Mouse (Mus musculus) brain, embryonic 14.5 days (tissue): ENCODE measurements around the gene Myl12a. TPM values are rescaled to one million over a fixed set of nuclear protein-coding genes. Genes with fewer than 3 reads are reported as not detected.
"Not testable (repeated sequence)": the region's sequence is repeated elsewhere in the genome, so short reads cannot be mapped to it uniquely, and the experiment has no call there.

ENCODE experiments used
- DNase-seq: peaks from one replicate; pipeline ENCODE4 v3.0.0-alpha.2; 2011; ENCODE audit warnings: low read depth
- CTCF ChIP-seq: fragments of 200-500 bp; IDR thresholded peaks from 2 replicates; pipeline ENCODE4 v1.5.1; 2012; ENCODE audit warnings: inconsistent platforms, mild to moderate bottlenecking, moderate library complexity, borderline replicate concordance; ENCODE audit not compliant: insufficient read depth, insufficient read length; ENCODE audit errors: extremely low read depth
- POLR2A ChIP-seq: fragments of 200-500 bp; IDR thresholded peaks from 2 replicates; pipeline ENCODE4 v1.6.1; 2012; ENCODE audit warnings: mild to moderate bottlenecking, inconsistent platforms, borderline replicate concordance; ENCODE audit not compliant: poor library complexity, insufficient read depth, insufficient read length, severe bottlenecking; ENCODE audit errors: extremely low read depth
- polyA plus RNA-seq: library from polyadenylated mRNA; depleted of rRNA; stranded (reverse); fragments of >200 nt; gene quantifications from 2 replicates; pipeline ENCODE4 v1.2.3, GENCODE M21; 2012

The Myl12a gene
- polyA plus RNA-seq, 1 experiment, result 83.0 TPM

DNA sequence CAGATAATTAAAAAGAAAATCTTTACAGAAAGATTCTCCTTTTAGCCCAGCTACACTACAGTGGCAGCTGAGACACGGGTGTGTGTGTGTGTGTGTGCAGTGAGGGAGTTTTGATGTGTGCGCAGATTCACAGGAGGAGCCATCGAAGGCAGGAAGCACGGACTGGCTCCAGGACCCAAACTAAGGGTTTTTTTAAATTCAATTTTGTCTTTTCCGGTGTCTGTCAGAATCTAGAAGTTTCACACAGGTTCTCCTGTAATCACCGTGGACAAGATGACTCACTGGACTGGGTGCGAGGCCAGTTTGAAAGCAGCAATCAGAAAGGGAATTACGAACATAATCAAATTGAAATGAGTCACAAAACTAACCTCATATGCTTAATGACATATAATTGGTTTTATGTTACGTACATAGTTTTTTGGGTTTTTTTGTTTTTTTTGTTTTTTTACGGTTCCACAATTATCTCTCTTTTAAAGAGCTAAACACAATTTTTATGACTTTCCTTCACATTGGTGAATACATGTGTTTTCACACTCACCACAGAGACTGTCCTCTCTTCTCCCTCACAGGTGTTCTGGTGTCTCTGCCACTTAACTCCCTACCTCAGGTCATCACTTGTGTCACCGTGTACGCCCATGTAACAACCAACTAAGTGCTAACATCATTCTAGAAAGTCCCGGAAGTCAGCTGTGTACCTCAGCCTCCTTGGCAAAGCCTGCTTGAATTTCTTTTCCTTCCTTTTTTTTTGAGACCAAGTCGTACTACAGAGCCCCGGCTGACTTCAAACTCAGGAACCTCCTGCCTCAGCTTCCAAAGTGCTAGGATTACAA, 15.6 kb downstream of the Myl12a start:
- no peak for DNase-seq
- TF ChIP-seq POLR2A, result no peak
- no peak for TF ChIP-seq CTCF

DNA sequence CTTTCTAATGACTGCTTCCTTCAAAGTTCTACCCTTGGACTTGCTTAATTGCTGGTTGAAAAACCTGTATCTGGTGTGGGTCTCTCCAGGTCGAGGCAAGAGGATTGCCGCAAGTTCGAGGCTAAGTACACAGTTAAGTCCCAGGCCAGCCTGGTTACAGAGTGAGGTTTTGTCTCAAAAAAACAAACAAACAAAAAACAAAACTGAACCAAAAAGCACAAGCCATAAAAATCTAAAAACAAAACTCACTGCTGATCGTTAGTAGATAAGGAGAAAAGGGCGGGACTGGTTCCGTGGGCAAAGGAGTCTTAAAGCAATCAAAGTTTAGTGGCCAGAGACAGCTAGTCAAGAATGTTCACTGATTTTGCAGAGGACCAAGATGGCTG, 16.3 kb downstream of the Myl12a start:
- no peak for TF ChIP-seq POLR2A
- TF ChIP-seq CTCF, result no peak
- DNase-seq, result no peak

DNA sequence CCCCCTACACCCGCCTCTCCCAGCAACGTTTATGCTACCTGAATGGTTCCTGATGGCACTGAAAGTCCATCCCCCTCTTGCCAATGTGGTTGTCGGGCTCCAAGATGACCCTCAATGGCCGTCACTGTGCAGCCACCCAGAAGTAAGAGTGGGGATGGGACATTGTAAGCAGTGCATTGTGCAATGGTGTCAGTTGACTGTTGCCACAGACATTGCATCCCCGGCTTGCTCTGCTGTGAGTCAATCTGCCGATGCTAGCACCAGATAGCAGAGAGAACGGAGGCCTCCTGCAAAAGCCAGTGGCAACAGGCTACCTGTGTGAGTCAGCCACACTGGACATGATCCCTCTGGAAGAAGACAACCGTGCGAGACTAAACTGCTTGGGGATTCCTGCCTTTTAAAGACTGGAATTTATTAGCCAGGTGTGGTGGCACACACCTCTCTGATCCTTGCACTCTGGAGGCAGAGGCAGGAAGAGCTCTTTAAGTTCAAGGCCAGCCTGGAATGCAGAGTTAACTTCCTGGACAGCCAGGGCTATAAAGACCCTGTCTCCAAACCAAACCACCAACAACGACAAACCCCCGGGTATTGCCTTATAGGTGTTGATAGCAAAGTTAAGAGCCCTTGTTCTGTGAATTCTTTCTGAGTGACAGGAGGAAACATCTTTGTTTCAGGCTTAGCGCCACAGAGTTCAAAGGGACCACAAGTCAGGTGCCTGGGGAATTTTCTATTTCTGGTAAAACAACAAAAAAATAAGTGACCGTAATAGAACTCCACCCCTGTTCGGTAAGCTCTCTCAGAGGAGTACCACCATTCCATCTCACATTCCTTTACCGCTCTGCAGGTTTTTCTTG, 16.9 kb downstream of the Myl12a start:
- TF ChIP-seq CTCF (no peak), POLR2A (no peak)
- no peak for DNase-seq

DNA sequence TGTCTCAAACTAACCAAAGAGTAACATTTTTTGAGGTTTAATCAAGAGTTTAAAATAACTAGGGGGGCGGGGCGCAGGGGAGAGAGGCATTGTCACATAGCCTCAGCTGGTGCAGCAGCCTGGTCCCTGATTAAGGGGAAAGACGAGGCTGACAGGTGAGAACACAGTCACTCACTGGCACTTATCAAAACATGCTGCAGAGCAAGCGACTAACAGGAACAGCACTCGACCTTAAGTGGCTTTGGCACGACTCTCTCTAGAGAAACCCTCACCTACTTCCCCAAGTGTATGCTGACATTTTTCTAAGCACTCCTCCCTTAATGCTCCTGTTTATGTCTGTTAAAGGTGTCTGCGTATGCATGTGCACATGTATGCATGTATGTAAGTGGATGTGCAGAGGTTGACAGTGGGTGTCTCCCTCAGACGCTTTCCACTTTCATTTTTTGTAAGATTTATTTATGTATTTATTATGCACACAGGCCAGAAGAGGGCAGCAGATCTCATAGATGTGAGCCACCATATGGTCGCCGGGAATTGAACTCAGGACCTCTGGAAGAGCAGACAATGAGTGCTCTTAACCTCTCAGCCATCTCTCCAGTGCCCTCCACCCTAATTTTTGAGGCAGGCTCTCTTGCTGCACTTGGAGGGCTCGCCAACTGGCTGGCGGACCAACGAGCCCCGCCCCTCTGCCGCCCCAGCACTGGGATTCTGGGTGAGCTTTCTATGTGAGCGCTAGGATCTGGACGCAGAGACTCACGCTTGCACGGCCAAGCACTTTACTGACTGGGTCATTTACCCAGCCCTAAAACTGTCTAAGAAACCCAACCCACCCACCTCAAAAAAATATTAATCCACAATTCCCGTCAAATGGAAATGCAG, 23.1 kb downstream of the Myl12a start:
- TF ChIP-seq CTCF (no peak), POLR2A (no peak)

DNA sequence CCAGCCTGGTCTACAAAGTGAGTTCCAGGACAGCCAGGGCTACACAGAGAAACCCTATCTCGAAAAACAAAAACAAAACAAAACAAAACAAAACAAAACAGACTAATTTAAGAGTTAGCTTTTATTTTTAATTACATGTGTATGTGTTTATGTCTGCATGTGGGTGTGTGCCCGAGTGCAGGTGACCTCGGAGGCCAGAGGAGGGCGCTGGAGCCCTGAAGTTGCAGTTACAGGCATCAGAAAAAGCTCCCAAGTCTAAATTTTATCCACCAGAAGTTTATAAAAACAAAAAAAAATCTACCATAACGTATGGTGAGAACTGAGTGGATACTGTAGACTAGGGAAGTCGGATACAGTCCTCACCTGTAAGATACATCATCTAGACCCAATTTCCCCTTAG, 24.9 kb downstream of the Myl12a start:
- no peak for TF ChIP-seq POLR2A
- TF ChIP-seq CTCF, result no peak
- DNase-seq, result no peak

More for the DNA sequence above, 23.1 kb downstream of the Myl12a start:
- DNase-seq, result no peak

DNA sequence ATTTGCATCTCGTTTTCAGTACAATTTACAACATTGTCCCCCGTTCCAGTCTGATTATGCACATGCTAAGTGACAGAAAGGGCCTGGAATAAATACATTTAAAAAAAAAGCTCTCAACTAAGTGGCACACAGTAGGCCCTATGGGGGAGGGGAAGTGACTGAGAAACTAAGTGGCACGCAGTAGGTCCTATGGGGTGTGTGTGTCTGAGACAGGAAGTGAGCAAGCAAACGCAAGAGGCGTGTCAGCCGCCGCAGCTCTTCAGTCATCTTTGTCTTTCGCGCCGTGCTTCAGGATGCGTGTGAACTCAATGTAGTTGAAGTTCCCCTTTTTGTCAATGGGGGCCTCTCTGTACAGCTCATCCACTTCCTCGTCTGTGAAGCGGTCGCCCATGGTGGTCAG, 28.6 kb downstream of the Myl12a start:
- not testable (repeated sequence) for DNase-seq

DNA sequence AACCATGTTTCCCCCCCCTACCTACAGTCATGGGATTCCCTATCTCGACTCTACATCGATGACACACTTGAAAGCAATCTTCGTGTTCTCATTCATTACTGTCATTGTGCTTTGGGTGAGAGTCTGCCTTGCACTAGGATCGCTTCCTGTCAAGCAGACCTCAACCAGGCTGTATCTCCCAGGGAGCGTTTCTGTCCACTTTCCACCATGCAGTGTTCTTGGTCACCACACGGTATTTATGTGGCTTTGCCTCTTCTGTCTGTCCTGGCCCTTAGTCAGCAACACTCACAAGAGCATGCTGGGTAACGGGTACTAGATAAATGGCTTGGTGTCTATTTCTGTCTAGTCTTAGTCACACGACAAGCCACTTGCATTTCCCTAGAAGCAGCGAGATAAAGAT, 29.3 kb downstream of the Myl12a start:
- no peak for TF ChIP-seq POLR2A
- no peak for TF ChIP-seq CTCF
- no peak for DNase-seq

DNA sequence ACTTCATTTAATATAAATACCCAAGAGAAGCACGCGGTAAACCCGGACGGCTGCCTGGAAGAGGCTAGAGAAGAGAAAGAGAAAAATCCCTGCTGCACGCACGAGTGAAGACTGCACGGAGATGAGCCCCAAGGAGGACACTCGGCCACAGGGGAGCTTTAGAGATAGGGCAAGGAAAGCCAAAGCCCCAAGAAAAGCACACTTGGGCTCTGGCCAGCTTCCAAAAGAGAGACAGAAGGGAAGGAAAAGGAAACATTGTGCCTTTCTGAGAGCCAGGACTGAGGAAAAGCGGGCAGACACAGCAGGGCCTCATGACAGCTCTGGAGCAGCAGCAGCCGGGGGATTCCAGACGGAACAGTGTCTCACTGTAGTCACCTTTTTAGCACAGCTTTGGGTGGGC, 31.5 kb downstream of the Myl12a start:
- DNase-seq, result peak; percentile 41
- TF ChIP-seq POLR2A (no peak), CTCF (no peak)

DNA sequence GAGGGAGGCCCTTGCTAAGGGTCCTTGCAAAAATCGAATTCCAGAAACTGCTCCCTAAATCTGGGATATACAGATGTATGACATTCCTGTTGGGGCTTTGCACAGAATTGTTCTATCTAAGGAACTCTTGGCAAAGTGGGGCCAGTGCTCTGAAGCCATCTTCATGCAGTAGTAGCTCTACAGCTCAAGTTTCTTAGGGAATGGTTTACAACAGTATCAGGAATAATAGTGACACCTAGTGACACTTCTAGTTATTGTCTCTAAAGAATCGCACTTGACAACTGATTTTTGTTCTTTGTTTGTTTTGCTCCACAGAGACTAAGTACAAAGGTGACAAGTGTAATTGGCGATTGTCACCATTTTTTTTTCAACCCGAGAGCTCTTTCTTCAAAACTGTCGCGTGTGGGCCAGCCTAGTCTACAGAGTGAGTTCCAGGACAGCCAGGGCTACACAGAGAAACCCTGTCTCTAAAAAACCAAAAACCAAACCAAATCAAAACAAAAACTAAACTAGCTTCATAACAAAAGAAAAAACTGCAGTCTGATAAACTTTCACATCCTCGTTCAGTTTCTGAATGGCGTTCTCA, 34.0 kb downstream of the Myl12a start:
- no peak for TF ChIP-seq POLR2A
- TF ChIP-seq CTCF, result 0 out of 2 replicates have a peak, but pooled peaks have one; percentile 11
- peak; percentile 82 for DNase-seq

DNA sequence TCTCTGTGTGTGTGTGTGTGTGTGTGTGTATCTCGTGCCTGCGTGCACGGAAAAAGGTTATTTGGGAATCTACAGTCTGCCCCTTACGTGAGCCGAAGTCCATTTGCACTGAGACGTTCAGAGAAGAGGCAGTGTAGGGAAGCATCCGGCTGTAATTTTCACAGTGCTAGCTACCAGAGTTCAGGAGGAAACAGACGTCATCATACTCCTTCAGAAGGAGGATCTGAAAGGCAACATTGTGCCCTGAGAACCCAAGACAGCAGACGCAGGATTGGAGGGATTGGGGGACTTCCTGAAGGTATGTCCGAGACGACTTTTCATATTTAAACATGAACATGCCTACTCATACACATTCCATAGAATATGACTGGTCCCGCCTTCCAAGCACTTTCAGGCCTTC, 35.0 kb downstream of the Myl12a start:
- no peak for DNase-seq
- TF ChIP-seq CTCF (no peak), POLR2A (no peak)

DNA sequence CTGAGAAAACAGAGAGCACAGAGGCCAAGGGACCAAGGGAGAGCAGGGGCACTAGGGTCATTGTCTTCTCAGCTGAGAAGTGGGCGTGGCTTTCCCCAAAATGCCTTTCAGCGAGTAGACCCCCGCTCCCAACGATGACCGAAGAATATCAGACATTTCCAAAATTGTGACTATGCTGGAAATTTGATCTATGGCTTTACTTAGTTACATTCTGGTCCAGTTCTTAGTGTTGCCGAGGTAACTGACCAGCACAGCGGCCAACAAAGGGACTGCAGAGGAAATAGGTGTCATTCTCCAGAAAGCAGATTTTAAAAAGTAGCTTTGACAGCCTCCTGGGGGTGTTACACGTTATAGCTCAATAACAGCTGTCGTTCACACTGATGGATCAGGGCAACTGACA, 35.5 kb downstream of the Myl12a start:
- TF ChIP-seq CTCF (peak; percentile 9; the same call in 1 of the 2 replicates), POLR2A (no peak)
- no peak for DNase-seq
